Mouse (Mus musculus): ENCODE results near the gene Agbl5. TPM values are rescaled to one million over a fixed set of nuclear protein-coding genes. Genes with fewer than 3 reads are reported as not detected.

Gene Agbl5
- total RNA-seq (2023) = 10 to 100 TPM; 11.7 to 12.2 TPM

GRCm38 (mm10) chr5:30888337-30889087, at the start of gene Agbl5:
Gene Agbl5, plus strand, starts transcription at chr5:30888694.

GRCm38 (mm10) chr5:30867712-30868111, 20.8 kb upstream of the Agbl5 start, which contains the start of gene Tmem214:
Gene Tmem214, plus strand, starts transcription at chr5:30868012.

GRCm38 (mm10) chr5:30907413-30908059, 19.0 kb downstream of the Agbl5 start, which contains the start of gene Ost4:
Gene Ost4, minus strand, starts transcription at chr5:30907788.

GRCm38 (mm10) chr5:30913060-30913841, 24.8 kb downstream of the Agbl5 start, which contains the start of gene Emilin1:
Gene Emilin1, plus strand, starts transcription at chr5:30913402.

GRCm38 (mm10) chr5:30921256-30922033, 33.0 kb downstream of the Agbl5 start, which contains the start of gene Khk:
Gene Khk, plus strand, starts transcription at chr5:30921431.

GRCm38 (mm10) chr5:30944956-30945781, 56.7 kb downstream of the Agbl5 start, which contains the start of gene Cgref1:
Gene Cgref1, minus strand, starts transcription at chr5:30945591.

Other genes with a start within 250 kb of the Agbl5 start
- gene Slc35f6, start 240.8 kb upstream of the Agbl5 start, total RNA-seq (2023) = 10 to 100 TPM; 39.7 to 42.7 TPM
- 100 to 1,000 TPM; 111 to 123 TPM for gene Cenpa, start 221.9 kb upstream of the Agbl5 start, total RNA-seq (2023)
- gene Dpysl5, start 177.1 kb upstream of the Agbl5 start, total RNA-seq (2023) = under 1 TPM; 0.35 to 0.59 TPM
- gene Mapre3, start 74.1 kb upstream of the Agbl5 start, total RNA-seq (2023) = 10 to 100 TPM in 1 of 2 experiments, 1 to 10 TPM in 1; 9.5 to 16.2 TPM
- gene Tmem214, start 20.7 kb upstream of the Agbl5 start, total RNA-seq (2023) = 10 to 100 TPM; 40.7 to 42.2 TPM
- gene Ost4, start 19.1 kb downstream of the Agbl5 start, total RNA-seq (2023) = 100 to 1,000 TPM; 146 to 177 TPM
- gene Emilin1, start 24.7 kb downstream of the Agbl5 start, total RNA-seq (2023) = 1 to 10 TPM; 3.5 to 4.3 TPM
- 10 to 100 TPM; 13.9 to 16.4 TPM for gene Khk, start 32.7 kb downstream of the Agbl5 start, total RNA-seq (2023)
- not detected for gene Cgref1, start 56.9 kb downstream of the Agbl5 start, total RNA-seq (2023)
- 100 to 1,000 TPM; 180 to 181 TPM for gene Preb, start 71.7 kb downstream of the Agbl5 start, total RNA-seq (2023)
- gene Tcf23, start 80.0 kb downstream of the Agbl5 start, total RNA-seq (2023) = not detected
- 10 to 100 TPM; 28.9 to 36.2 TPM for gene Atraid, start 159.6 kb downstream of the Agbl5 start, total RNA-seq (2023)
- 10 to 100 TPM; 11.3 to 11.4 TPM for gene Slc5a6, start 160.2 kb downstream of the Agbl5 start, total RNA-seq (2023)
- gene Cad, start 166.1 kb downstream of the Agbl5 start, total RNA-seq (2023) = 10 to 100 TPM; 57.5 to 68.5 TPM
- not detected for gene Dnajc5g, start 217.6 kb downstream of the Agbl5 start, total RNA-seq (2023)
- under 1 TPM in 1 of 2 experiments, not detected in 1; 0.30 TPM for gene Slc30a3, start 219.5 kb downstream of the Agbl5 start, total RNA-seq (2023)
- not detected for gene Trim54, start 228.0 kb downstream of the Agbl5 start, total RNA-seq (2023)